Mouse (Mus musculus) liver, embryonic 14.5 days (tissue): ENCODE data around the gene Tgfbr3.

Source experiments
- CTCF ChIP-seq: IDR thresholded peaks from 2 replicates; pipeline ENCODE4 v1.5.1; 2016; ENCODE audit warnings: antibody characterized with exemption, low read depth, control low read depth
- EP300 ChIP-seq: IDR thresholded peaks from 2 replicates; pipeline ENCODE4 v1.6.1; 2016; ENCODE audit warnings: antibody characterized with exemption, low read depth

- TF ChIP-seq CTCF (no peak), EP300 (peak; percentile 88)
Measured at GRCm38 (mm10) chr5:107236975-107237374, 52.5 kb downstream of the Tgfbr3 start.
